Comparison of ENCODE assay signal across 8 mouse cellular contexts in genomic region chr2:148681461-148681891, GRCm38 (mm10). TPM values are rescaled to one million over a fixed set of nuclear protein-coding genes. Genes with fewer than 3 reads are reported as not detected.
DNase-seq lines count a peak whose midpoint lies in the region; ATAC-seq and TF ChIP-seq lines count a peak whose summit lies in the region.

No protein-coding gene starts in this region.

- ATAC-seq in forebrain, embryonic 14.5 days, result peak; percentile 38

- H3K4me3 ChIP-seq in layer of hippocampus, adult 2 months, result peak overlapping the region; percentile 72
- H3K4me3 ChIP-seq in forebrain, embryonic 14.5 days (ENCODE audit: low read depth, low read length), result peak overlapping the region; percentile 68

- 8% methylated on average over 17 of the region's 17 CpGs for WGBS in forebrain, embryonic 14.5 days

- H3K36me3 ChIP-seq in forebrain, embryonic 14.5 days (ENCODE audit: control insufficient read depth, insufficient read depth, low read length), result peaks cover 35% of the 10 kb centered on the region

- no peaks in the 10 kb centered on the region for H3K27me3 ChIP-seq in forebrain, embryonic 14.5 days (replicated peaks; ENCODE audit: control insufficient read depth, insufficient read depth, low read length)

- H3K9ac ChIP-seq in forebrain, embryonic 14.5 days (ENCODE audit: low read length), result peak overlapping the region; percentile 89

- no peaks in the 10 kb centered on the region for H3K9me3 ChIP-seq in forebrain, embryonic 14.5 days (replicated peaks; ENCODE audit: control insufficient read depth, low read length)

- peaks cover 25% of the 10 kb centered on the region for H3K4me1 ChIP-seq in forebrain, embryonic 14.5 days (ENCODE audit: control insufficient read depth, insufficient read depth, low read length)

- peak; percentile 60 for TF ChIP-seq CTCF in layer of hippocampus, adult 2 months (conservative IDR thresholded peaks at IDR 0.05)

- no peak for DNase-seq in layer of hippocampus, adult 2 months (ENCODE audit: low spot score in 2 of 2)
- DNase-seq in layer of hippocampus, adult 9-10 months (ENCODE audit: low spot score), result no peak
- peak; percentile 36 for DNase-seq in c-Kit-positive CD71-positive TER-119-negative erythroid progenitor cells, embryonic 14.5 days (ENCODE audit: low read depth)
- DNase-seq in forebrain, embryonic 14.5 days (ENCODE audit: low spot score), result peak; percentile 42
- peak; percentile 79 for DNase-seq in heart, postnatal 4 days
- DNase-seq in layer of hippocampus, adult 9-11 months, result peak; percentile 44
- DNase-seq in lung, postnatal 4 days, result peak; percentile 73 to 76
- DNase-seq in skeletal muscle tissue, adult 2 months (ENCODE audit: low read depth, low spot score), result peak; percentile 47

- peak overlapping the region; percentile 93 for H3K4me2 ChIP-seq in forebrain, embryonic 14.5 days (ENCODE audit: low read length)

- H3K27ac ChIP-seq in layer of hippocampus, adult 2 months, result peak overlapping the region; percentile 97
- peak overlapping the region; percentile 63; the same call in 1 of the 2 replicates for H3K27ac ChIP-seq in forebrain, embryonic 14.5 days (ENCODE audit: low read depth, low read length)

RNA-seq across cellular contexts. Expression of gene Gzf1, which starts 0.7 kb away (rescaled TPM):
- 10 to 100 TPM; 29.1 to 33.3 TPM for total RNA-seq in layer of hippocampus, adult 2 months (2021)
- 21.1 and 21.6 TPM in 2 replicates for polyA plus RNA-seq in forebrain, embryonic 14.5 days (2014; fragmentation: Nextera tagmentation; extraction: Ambion mirVana)
- total RNA-seq in heart, postnatal 4 days (2021), result 10 to 100 TPM; 19.9 to 21.3 TPM

RNA-seq across cellular contexts. Expression of gene Nxt1, which starts 9.1 kb away (rescaled TPM):
- 10 to 100 TPM; 12.0 to 14.3 TPM for total RNA-seq in layer of hippocampus, adult 2 months (2021)
- 79.0 and 95.2 TPM in 2 replicates for polyA plus RNA-seq in forebrain, embryonic 14.5 days (2014; fragmentation: Nextera tagmentation; extraction: Ambion mirVana)
- total RNA-seq in heart, postnatal 4 days (2021), result 10 to 100 TPM; 19.1 to 21.5 TPM

RNA-seq across cellular contexts. Expression of gene Napb, which starts 50.8 kb away (rescaled TPM):
- total RNA-seq in layer of hippocampus, adult 2 months (2021), result 100 to 1,000 TPM; 294 to 323 TPM
- 24.6 and 34.7 TPM in 2 replicates for polyA plus RNA-seq in forebrain, embryonic 14.5 days (2014; fragmentation: Nextera tagmentation; extraction: Ambion mirVana)
- total RNA-seq in heart, postnatal 4 days (2021), result 1 to 10 TPM; 2.5 to 2.6 TPM

Comparison
In these comparisons a context has a peak if more than half of its experiments do, and no peak if none do; other contexts are left out.
1. DNase-seq: peak in c-Kit-positive CD71-positive TER-119-negative erythroid progenitor cells, embryonic 14.5 days (single experiment), forebrain, embryonic 14.5 days (single experiment), heart, postnatal 4 days (single experiment), layer of hippocampus, adult 9-11 months (single experiment), lung, postnatal 4 days (2 of 2) and skeletal muscle tissue, adult 2 months (single experiment); none in layer of hippocampus, adult 2 months (0 of 2) and layer of hippocampus, adult 9-10 months (single experiment).
2. RNA of gene Napb, which starts 50.8 kb away (total RNA-seq): 294 to 323 TPM in layer of hippocampus, adult 2 months; 2.5 to 2.6 TPM in heart, postnatal 4 days; every median in the first group is over 10 times any median in the second.